Mouse (Mus musculus): Measurements from ENCODE around the gene Arhgap15. TPM values are rescaled to one million over a fixed set of nuclear protein-coding genes. Genes with fewer than 3 reads are reported as not detected.

Gene Arhgap15
- total and polyA plus RNA-seq, 3 experiments, result 0.39 to 1.2 (median 0.70) TPM

GRCm38 (mm10) chr2:44397735-44398337 is 649.2 kb downstream of the Arhgap15 start:
- no peaks in the 10 kb centered on the region for H3K36me3 ChIP-seq (ENCODE audit: control insufficient read depth, insufficient read depth, low read length)
- no peaks in the 10 kb centered on the region for H3K27me3 ChIP-seq (ENCODE audit: control insufficient read depth, insufficient read depth, low read length)
- H3K4me1 ChIP-seq (ENCODE audit: control insufficient read depth, insufficient read depth, low read length), result no peaks in the 10 kb centered on the region
- H3K79me2 ChIP-seq (replicated peaks; ENCODE audit: control insufficient read depth, insufficient read depth, low read length), result no peaks in the 10 kb centered on the region
- no peak overlapping the region for H3K4me3 ChIP-seq
- TF ChIP-seq POLR2A (IDR thresholded peaks at IDR 0.05; ENCODE audit: insufficient read depth, low read depth, low read length) (no peak), CTCF (IDR thresholded peaks at IDR 0.05) (no peak), EP300 (IDR thresholded peaks at IDR 0.05; ENCODE audit: insufficient read depth, low read depth, low read length) (no peak)
- intact Hi-C loops (cut with DNase I), result no loop called here
- H3K27ac ChIP-seq, result no peak overlapping the region
- no peak for DNase-seq
- H3K9ac ChIP-seq (ENCODE audit: low read depth, low read length), result no peak overlapping the region
- 90% methylated on average over 4 of the region's 4 CpGs for WGBS

- no peak overlapping the region for H3K27ac ChIP-seq
- TF ChIP-seq POLR2A (IDR thresholded peaks at IDR 0.05; ENCODE audit: insufficient read depth, low read depth, low read length) (no peak), CTCF (IDR thresholded peaks at IDR 0.05) (no peak), EP300 (IDR thresholded peaks at IDR 0.05; ENCODE audit: insufficient read depth, low read depth, low read length) (no peak)
- no peaks in the 10 kb centered on the region for H3K4me1 ChIP-seq (ENCODE audit: control insufficient read depth, insufficient read depth, low read length)
- no peaks in the 10 kb centered on the region for H3K27me3 ChIP-seq (ENCODE audit: control insufficient read depth, insufficient read depth, low read length)
- no peak overlapping the region for H3K9ac ChIP-seq (ENCODE audit: low read depth, low read length)
- H3K4me3 ChIP-seq, result no peak overlapping the region
- H3K36me3 ChIP-seq (ENCODE audit: control insufficient read depth, insufficient read depth, low read length), result no peaks in the 10 kb centered on the region
- H3K79me2 ChIP-seq (replicated peaks; ENCODE audit: control insufficient read depth, insufficient read depth, low read length), result no peaks in the 10 kb centered on the region
- intact Hi-C loops (cut with DNase I), result no loop called here
- DNase-seq, result no peak
These were observed 650.7 kb downstream of the Arhgap15 start for GRCm38 (mm10) chr2:44399191-44399926.

GRCm38 (mm10) chr2:44401704-44402422 is 653.2 kb downstream of the Arhgap15 start:
- no peak overlapping the region for H3K27ac ChIP-seq
- no peak overlapping the region for H3K9ac ChIP-seq (ENCODE audit: low read depth, low read length)
- no peak overlapping the region for H3K4me3 ChIP-seq
- H3K36me3 ChIP-seq (ENCODE audit: control insufficient read depth, insufficient read depth, low read length), result no peaks in the 10 kb centered on the region
- intact Hi-C loops (cut with DNase I), result no loop called here
- no peak for TF ChIP-seq POLR2A (IDR thresholded peaks at IDR 0.05; ENCODE audit: insufficient read depth, low read depth, low read length)
- no peak for TF ChIP-seq CTCF (IDR thresholded peaks at IDR 0.05)
- TF ChIP-seq EP300 (IDR thresholded peaks at IDR 0.05; ENCODE audit: insufficient read depth, low read depth, low read length), result no peak
- no peaks in the 10 kb centered on the region for H3K4me1 ChIP-seq (ENCODE audit: control insufficient read depth, insufficient read depth, low read length)
- DNase-seq, result no peak
- 60% methylated on average over 3 of the region's 3 CpGs for WGBS
- no peaks in the 10 kb centered on the region for H3K27me3 ChIP-seq (ENCODE audit: control insufficient read depth, insufficient read depth, low read length)
- H3K79me2 ChIP-seq (replicated peaks; ENCODE audit: control insufficient read depth, insufficient read depth, low read length), result no peaks in the 10 kb centered on the region

- no peak overlapping the region for H3K4me3 ChIP-seq
- TF ChIP-seq EP300 (IDR thresholded peaks at IDR 0.05; ENCODE audit: insufficient read depth, low read depth, low read length), result no peak
- no peak for TF ChIP-seq CTCF (IDR thresholded peaks at IDR 0.05)
- H3K9ac ChIP-seq (ENCODE audit: low read depth, low read length), result no peak overlapping the region
- no peaks in the 10 kb centered on the region for H3K4me1 ChIP-seq (ENCODE audit: control insufficient read depth, insufficient read depth, low read length)
- H3K36me3 ChIP-seq (ENCODE audit: control insufficient read depth, insufficient read depth, low read length), result no peaks in the 10 kb centered on the region
- no peaks in the 10 kb centered on the region for H3K79me2 ChIP-seq (replicated peaks; ENCODE audit: control insufficient read depth, insufficient read depth, low read length)
- H3K27me3 ChIP-seq (ENCODE audit: control insufficient read depth, insufficient read depth, low read length), result no peaks in the 10 kb centered on the region
- 56% methylated on average over 2 of the region's 2 CpGs for WGBS
- no peak overlapping the region for H3K27ac ChIP-seq
- intact Hi-C loops (cut with DNase I), result no loop called here
- DNase-seq, result no peak
These were observed 663.0 kb downstream of the Arhgap15 start for GRCm38 (mm10) chr2:44411660-44412059.

GRCm38 (mm10) chr2:44416331-44416730 is 667.7 kb downstream of the Arhgap15 start:
- no peak for DNase-seq
- Histone ChIP-seq H3K27me3 (ENCODE audit: control insufficient read depth, insufficient read depth, low read length) (no peaks in the 10 kb centered on the region), H3K9ac (ENCODE audit: low read depth, low read length) (no peak overlapping the region), H3K27ac (no peak overlapping the region), H3K4me3 (no peak overlapping the region), H3K36me3 (ENCODE audit: control insufficient read depth, insufficient read depth, low read length) (no peaks in the 10 kb centered on the region), H3K79me2 (replicated peaks; ENCODE audit: control insufficient read depth, insufficient read depth, low read length) (no peaks in the 10 kb centered on the region), H3K4me1 (ENCODE audit: control insufficient read depth, insufficient read depth, low read length) (no peaks in the 10 kb centered on the region)
- intact Hi-C loops (cut with DNase I), result no loop called here
- TF ChIP-seq CTCF (IDR thresholded peaks at IDR 0.05) (no peak), EP300 (IDR thresholded peaks at IDR 0.05; ENCODE audit: insufficient read depth, low read depth, low read length) (no peak), POLR2A (IDR thresholded peaks at IDR 0.05; ENCODE audit: insufficient read depth, low read depth, low read length) (no peak)
- WGBS, result 86% methylated on average over 4 of the region's 4 CpGs

Data from heart, adult 2 months (tissue).